Mouse (Mus musculus) common myeloid progenitor, adult 5-6 weeks (primary cell): ENCODE data around the gene Mrgprf. TPM values are rescaled to one million over a fixed set of nuclear protein-coding genes. Genes with fewer than 3 reads are reported as not detected.

Source experiments
- ATAC-seq: replicated peaks from 2 replicates; pipeline ENCODE4 v1.8.0; 2016; ENCODE audit warnings: low read depth, mild to moderate bottlenecking, moderate TSS enrichment, inconsistent platforms; ENCODE audit not compliant: poor library complexity, severe bottlenecking
- total RNA-seq: library from RNA; stranded (forward); fragments of 200-1000, 187-1606 nt; gene quantifications from 2 replicates; pipeline ENCODE4 v1.2.3, GENCODE M21; 2017

The Mrgprf gene
- total RNA-seq, 1 experiment from 2014 or later = not detected

- ATAC-seq = no peak
Observed at GRCm38 (mm10) chr7:145334428-145335027, 33.9 kb downstream of the Mrgprf start.

GRCm38 (mm10) chr7:145335199-145335598 is 34.6 kb downstream of the Mrgprf start:
- ATAC-seq = no peak

DNA sequence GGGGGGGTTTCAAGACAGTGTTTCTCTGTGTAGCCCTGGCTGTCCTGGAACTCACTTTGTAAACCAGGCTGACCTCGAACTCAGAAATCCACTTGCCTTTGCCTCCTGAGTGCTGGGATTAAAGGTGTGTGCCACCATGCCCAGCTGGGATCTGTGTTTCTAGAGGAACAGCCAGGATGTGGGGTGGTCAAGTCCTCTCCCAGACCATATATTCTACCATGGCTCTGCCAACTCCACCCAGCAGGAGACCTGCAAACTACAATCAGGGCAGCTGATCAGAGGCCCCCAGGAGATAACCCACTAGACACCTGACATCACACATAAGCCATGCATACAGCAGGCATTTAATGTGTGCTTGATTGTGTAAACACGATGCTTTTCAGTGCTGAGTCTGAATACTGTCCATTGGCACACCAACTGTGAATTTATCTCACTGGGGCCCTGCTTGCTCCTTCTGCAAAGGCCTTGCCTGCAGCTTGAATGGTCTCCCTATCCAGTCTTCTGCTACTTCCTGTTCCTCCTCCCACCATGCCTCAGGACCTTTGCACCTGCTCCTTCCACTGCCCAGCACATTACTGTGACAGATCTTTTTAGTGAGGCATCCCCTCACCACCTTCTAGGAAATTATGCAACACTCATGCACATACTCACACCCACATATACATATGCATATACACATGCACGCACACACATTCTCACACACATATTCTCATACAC is 35.1 kb downstream of the Mrgprf start:
- no peak for ATAC-seq

- ATAC-seq = no peak
Observed at GRCm38 (mm10) chr7:145337889-145338288, 37.3 kb downstream of the Mrgprf start.

DNA sequence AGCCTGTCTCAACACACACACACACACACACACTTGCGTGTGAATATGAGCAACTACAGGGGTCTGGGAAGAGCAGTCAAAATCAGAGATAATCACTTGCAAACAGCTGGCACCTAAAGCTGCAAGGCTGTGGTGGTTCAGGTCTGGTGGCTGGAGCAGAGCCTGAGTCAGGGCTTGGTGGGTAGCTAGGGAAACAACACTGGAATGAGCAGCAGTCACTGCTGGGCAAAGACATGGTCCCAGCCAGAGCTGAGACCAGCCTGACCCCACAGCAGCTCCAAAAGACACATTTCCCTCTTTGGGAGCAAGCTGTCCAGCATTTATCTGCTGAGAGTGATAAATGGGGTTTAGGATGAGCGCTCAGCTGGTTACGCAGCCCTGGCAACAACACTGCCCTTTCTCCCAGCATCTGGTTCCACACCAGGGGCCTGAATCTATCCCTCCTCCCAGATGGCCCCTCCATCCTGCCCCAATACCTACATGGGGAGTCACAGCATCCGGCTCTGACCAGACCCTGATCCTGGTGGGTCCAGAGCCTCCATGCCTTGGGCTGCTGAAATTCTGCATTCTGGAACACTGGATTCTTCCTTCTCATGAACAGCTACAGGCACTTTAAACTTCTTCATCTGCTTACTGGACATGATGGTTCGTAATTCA is 39.7 kb downstream of the Mrgprf start:
- ATAC-seq = peak; percentile 47; the same call in 1 of the 2 replicates

Other genes starting within 250 kb of the Mrgprf start
- not detected in 2 replicates for gene 1810010D01Rik, start 92.7 kb upstream of the Mrgprf start, total RNA-seq
- 8.7 and 9.6 TPM in 2 replicates for gene Tpcn2, start 16.8 kb upstream of the Mrgprf start, total RNA-seq
- gene Mrgprd, start 14.0 kb downstream of the Mrgprf start, total RNA-seq = not detected in 2 replicates